Mouse (Mus musculus) midbrain, embryonic 13.5 days (tissue): ENCODE data around the gene E330021D16Rik. TPM values are rescaled to one million over a fixed set of nuclear protein-coding genes. Genes with fewer than 3 reads are reported as not detected.

ENCODE experiments used
- ATAC-seq: fragments of 200-750 bp; cut with Nextera tagmentation; 2 replicates; pipeline ENCODE4 v1.8.0; 2017; ENCODE audit warnings: mild to moderate bottlenecking, moderate TSS enrichment, moderate library complexity
- H3K27ac ChIP-seq: fragments of 300-500 bp; sonication (generic); 2 replicates; pipeline ENCODE4 v1.5.1; 2015; ENCODE audit warnings: inconsistent platforms, mild to moderate bottlenecking, moderate library complexity
- H3K27me3 ChIP-seq: fragments of 300-500 bp; sonication (generic); 2 replicates; pipeline ENCODE4 v1.6.1; 2015; ENCODE audit warnings: mild to moderate bottlenecking, inconsistent platforms
- H3K36me3 ChIP-seq: fragments of 300-500 bp; sonication (generic); 2 replicates; pipeline ENCODE4 v1.6.1; 2015; ENCODE audit warnings: mild to moderate bottlenecking, inconsistent platforms
- H3K4me1 ChIP-seq: fragments of 300-500 bp; sonication (generic); replicated peaks from 2 replicates; pipeline ENCODE4 v1.6.1; 2015; ENCODE audit warnings: inconsistent platforms
- H3K4me2 ChIP-seq: fragments of 300-500 bp; sonication (generic); replicated peaks from 2 replicates; pipeline ENCODE4 v1.6.1; 2015; ENCODE audit warnings: moderate library complexity, mild to moderate bottlenecking, inconsistent platforms
- H3K4me3 ChIP-seq: fragments of 300-500 bp; sonication (generic); replicated peaks from 2 replicates; pipeline ENCODE4 v1.5.1; 2015; ENCODE audit warnings: mild to moderate bottlenecking, inconsistent platforms
- H3K9ac ChIP-seq: fragments of 300-500 bp; sonication (generic); replicated peaks from 2 replicates; pipeline ENCODE4 v1.6.1; 2015; ENCODE audit warnings: mild to moderate bottlenecking, inconsistent platforms
- H3K9me3 ChIP-seq: fragments of 300-500 bp; sonication (generic); 2 replicates; pipeline ENCODE4 v1.6.1; 2016; ENCODE audit warnings: mild to moderate bottlenecking, inconsistent platforms
- WGBS: fragments of 180-500 bp; shearing (Covaris S2); methylation state at CpG from one replicate; pipeline ENCODE4 v1.1.7; 2015; 5-methylcytosine and 5-hydroxymethylcytosine counted together
- polyA plus RNA-seq: library from polyadenylated mRNA; unstranded; fragments of >200 nt; fragmentation: Nextera tagmentation; extraction: Ambion mirVana; gene quantifications from 2 replicates; pipeline ENCODE4 v1.2.1, GENCODE M21; 2015

Gene E330021D16Rik
- polyA plus RNA-seq, 1 experiment from 2014 or later: not detected

DNA sequence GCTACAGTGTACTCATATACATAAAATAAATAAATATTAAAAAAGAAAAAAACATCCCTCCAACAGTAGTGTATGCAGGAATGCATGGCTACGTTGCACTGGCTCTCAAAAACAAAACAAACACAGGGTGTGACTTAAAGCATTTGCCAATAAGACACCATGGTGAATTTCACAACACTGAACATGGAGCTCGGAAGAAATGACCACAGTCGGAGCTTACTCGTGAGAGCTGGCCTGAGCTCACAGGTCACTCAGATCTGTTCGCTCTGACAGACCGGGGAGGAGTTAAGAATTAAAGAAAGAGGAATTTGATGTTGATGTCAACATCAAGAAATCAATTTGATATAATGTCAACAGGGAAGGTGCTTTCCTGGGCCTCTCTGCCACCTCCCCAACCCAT is 18.2 kb upstream of the E330021D16Rik start:
- Histone ChIP-seq H3K4me1 (no peaks in the 10 kb centered on the region), H3K9ac (no peak overlapping the region), H3K4me2 (no peak overlapping the region), H3K36me3 (no peaks in the 10 kb centered on the region), H3K4me3 (no peak overlapping the region), H3K27me3 (no peaks in the 10 kb centered on the region), H3K9me3 (no peaks in the 10 kb centered on the region), H3K27ac (no peak overlapping the region)
- WGBS: 92% methylated on average over 6 of the region's 6 CpGs
- ATAC-seq: no peak

DNA sequence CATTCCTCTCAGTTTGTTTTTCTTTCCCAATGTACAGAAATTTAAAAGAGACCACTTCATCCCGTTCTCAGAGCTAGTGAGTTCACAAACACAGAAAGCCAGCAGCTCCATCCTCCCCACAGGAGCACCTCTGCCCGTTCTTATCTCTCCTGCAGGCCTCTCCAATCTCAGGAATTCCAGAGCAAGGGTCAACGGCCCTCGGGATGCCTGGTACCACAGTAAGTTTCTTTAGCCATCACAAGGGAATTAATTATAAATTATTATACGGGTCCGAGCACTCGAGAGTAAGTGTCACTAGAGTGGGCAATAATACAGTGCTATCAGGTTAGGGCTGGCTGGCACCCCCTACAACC is 16.5 kb upstream of the E330021D16Rik start:
- Histone ChIP-seq H3K4me3 (no peak overlapping the region), H3K27ac (no peak overlapping the region), H3K9me3 (no peaks in the 10 kb centered on the region), H3K9ac (no peak overlapping the region), H3K27me3 (no peaks in the 10 kb centered on the region), H3K36me3 (no peaks in the 10 kb centered on the region), H3K4me1 (no peaks in the 10 kb centered on the region), H3K4me2 (no peak overlapping the region)
- 54% methylated on average over 7 of the region's 7 CpGs for WGBS
- ATAC-seq: no peak

DNA sequence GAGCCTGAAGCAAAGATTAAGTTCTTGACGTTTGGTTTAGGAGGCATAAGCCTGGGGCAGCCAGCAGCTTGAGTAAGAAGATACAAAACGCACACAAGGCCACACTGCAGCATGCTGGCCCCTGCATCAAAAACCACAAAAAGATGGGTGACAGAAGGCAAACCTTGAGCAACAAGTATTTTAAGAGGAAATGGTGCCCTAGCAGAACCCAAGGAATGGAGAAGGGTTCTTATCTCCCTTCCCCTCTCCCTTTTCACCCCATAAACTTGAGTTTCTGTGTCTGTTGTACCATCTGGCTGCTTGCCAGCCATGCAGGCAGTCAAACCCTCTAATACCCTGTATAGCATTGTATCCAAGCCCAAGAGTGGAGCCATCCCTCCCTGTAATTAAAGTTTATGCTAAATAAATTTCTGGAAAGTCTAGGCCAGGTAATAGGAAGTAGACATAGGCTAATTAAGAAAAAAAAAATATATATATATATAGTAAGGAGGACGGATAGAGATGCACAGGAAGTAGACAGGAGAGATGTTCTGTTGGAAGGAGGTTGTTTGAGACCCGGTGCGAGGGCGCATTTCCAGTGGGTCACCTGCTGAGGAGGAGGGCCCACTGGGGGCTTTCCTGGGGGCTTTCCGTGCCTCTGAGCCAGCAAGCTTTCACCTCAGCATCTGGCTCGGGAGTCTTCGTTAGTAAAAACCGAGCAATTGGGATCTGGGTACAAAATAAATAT is 16.0 kb upstream of the E330021D16Rik start:
- Histone ChIP-seq H3K4me1 (no peaks in the 10 kb centered on the region), H3K9me3 (no peaks in the 10 kb centered on the region), H3K27ac (no peak overlapping the region), H3K9ac (no peak overlapping the region), H3K27me3 (no peaks in the 10 kb centered on the region), H3K4me3 (no peak overlapping the region), H3K36me3 (no peaks in the 10 kb centered on the region), H3K4me2 (no peak overlapping the region)
- no peak for ATAC-seq
- WGBS: 64% methylated on average over 10 of the region's 10 CpGs

DNA sequence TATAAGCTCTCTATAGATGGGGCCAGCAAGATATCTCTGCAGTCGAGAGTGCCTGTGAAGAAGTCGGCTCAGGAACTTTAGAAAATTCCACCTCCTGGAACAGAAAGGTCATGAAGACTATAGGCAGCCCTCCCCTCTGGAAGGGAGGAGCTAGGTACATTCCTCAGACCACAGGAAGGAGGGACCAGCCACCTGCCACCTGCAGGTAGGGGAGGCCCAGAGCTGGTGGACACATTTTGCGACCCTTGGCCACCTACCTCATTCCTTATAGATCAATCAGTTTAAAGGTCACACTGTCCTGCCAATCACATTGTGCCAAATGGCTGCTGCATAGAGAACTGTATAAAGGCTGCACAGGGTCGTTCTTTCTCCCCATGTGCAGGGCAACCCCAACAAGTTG is 14.1 kb upstream of the E330021D16Rik start:
- WGBS: 74% methylated on average over 4 of the region's 4 CpGs
- Histone ChIP-seq H3K4me3 (no peak overlapping the region), H3K27me3 (no peaks in the 10 kb centered on the region), H3K4me2 (no peak overlapping the region), H3K4me1 (no peaks in the 10 kb centered on the region), H3K36me3 (no peaks in the 10 kb centered on the region), H3K27ac (no peak overlapping the region), H3K9ac (no peak overlapping the region), H3K9me3 (no peaks in the 10 kb centered on the region)
- no peak for ATAC-seq

DNA sequence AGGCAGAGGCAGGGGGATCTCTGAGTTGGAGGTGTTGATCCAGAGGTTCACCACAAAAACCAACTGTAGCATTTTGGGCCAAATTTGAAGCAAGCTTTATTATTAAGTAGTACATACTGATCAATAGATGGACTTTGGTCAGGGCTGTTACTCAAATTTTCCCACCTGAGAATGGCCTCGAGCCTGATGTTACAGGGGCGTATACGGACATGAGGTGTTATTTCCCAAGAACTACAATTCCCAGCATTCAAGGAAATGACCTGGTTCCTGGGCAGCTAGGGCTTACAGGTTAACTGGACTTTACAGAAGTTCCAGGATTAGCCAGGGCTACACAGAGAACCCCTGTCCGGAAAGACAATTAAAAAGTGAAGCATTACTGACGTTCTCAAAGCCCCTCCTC is 13.0 kb upstream of the E330021D16Rik start:
- Histone ChIP-seq H3K27ac (no peak overlapping the region), H3K9me3 (no peaks in the 10 kb centered on the region), H3K4me1 (no peaks in the 10 kb centered on the region), H3K27me3 (no peaks in the 10 kb centered on the region), H3K4me2 (no peak overlapping the region), H3K36me3 (no peaks in the 10 kb centered on the region), H3K4me3 (no peak overlapping the region), H3K9ac (no peak overlapping the region)
- ATAC-seq: no peak
- WGBS: 90% methylated on average over 5 of the region's 5 CpGs

DNA sequence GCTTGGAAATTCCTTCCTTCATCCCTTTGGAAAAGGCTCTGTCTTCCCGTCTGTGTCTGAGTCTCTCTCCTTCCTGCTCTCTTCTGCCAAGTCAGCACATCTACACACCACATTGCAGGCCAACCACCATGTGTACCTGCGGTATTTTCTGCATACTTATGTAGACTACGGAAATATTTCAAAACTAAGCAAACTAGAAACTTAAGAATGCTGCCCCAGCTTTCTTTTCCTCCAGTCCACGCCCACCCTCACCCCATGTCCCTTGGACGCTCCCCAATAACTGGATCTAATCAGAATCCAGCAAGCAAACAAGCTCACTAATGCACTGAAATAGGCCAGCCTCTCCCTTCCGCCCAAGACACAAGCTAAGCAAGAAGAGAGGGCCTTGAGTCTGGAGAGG is 11.9 kb upstream of the E330021D16Rik start:
- Histone ChIP-seq H3K4me3 (no peak overlapping the region), H3K4me1 (no peaks in the 10 kb centered on the region), H3K27me3 (no peaks in the 10 kb centered on the region), H3K9me3 (no peaks in the 10 kb centered on the region), H3K9ac (no peak overlapping the region), H3K27ac (no peak overlapping the region), H3K4me2 (no peak overlapping the region), H3K36me3 (no peaks in the 10 kb centered on the region)
- WGBS: 91% methylated on average over 6 of the region's 6 CpGs
- no peak for ATAC-seq

DNA sequence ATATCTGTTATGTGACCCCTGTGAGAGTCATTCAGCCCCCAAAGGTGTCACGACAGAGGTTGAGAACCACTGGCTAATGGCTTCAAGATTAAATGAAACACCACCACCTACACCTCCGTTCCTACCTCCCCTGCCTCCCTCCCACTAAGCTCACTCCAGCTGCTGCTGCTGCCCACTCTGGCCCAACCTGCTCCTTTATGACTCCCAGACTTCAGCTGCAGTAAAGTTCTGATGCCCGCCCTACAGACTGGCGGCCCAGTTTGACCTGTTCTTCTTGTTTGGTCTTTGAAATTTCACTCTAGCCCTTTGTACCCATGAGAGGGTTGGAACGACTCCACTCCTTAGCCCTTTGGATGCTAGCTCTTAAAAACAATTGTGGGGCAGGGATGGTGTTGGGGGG is 10.6 kb upstream of the E330021D16Rik start:
- 93% methylated on average over 5 of the region's 5 CpGs for WGBS
- Histone ChIP-seq H3K4me2 (no peak overlapping the region), H3K4me1 (no peaks in the 10 kb centered on the region), H3K4me3 (no peak overlapping the region), H3K36me3 (no peaks in the 10 kb centered on the region), H3K27ac (no peak overlapping the region), H3K9ac (no peak overlapping the region), H3K9me3 (no peaks in the 10 kb centered on the region), H3K27me3 (no peaks in the 10 kb centered on the region)
- no peak for ATAC-seq

GRCm38 (mm10) chr6:136424166-136424565 is 8.8 kb upstream of the E330021D16Rik start:
- H3K9ac ChIP-seq: no peak overlapping the region
- H3K4me1 ChIP-seq: no peaks in the 10 kb centered on the region
- H3K27me3 ChIP-seq: no peaks in the 10 kb centered on the region
- no peak for ATAC-seq
- H3K4me2 ChIP-seq: no peak overlapping the region
- 88% methylated on average over 3 of the region's 3 CpGs for WGBS
- H3K4me3 ChIP-seq: no peak overlapping the region
- H3K9me3 ChIP-seq: no peaks in the 10 kb centered on the region
- no peaks in the 10 kb centered on the region for H3K36me3 ChIP-seq
- H3K27ac ChIP-seq: no peak overlapping the region

DNA sequence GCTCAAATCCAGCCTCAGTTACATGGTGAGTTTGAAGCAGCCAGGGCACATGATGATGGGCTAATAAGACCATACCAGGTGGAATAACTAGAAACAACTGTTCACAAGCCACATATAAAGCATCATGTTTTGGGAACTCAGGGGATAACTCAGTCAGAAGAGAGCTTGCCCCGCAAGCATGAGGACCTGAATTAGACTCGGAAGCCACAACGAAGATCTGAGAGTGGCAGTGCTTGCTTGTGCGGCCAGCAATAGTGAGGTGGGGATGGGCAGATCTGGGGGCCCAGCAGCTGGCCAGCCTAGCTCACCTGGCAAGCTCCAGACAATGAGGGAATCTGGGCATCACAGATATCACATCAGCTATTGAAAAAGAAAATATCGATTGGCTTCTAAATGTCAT is 7.8 kb upstream of the E330021D16Rik start:
- Histone ChIP-seq H3K27me3 (no peaks in the 10 kb centered on the region), H3K9me3 (no peaks in the 10 kb centered on the region), H3K4me1 (no peaks in the 10 kb centered on the region), H3K4me2 (no peak overlapping the region), H3K27ac (no peak overlapping the region), H3K9ac (no peak overlapping the region), H3K4me3 (no peak overlapping the region), H3K36me3 (no peaks in the 10 kb centered on the region)
- ATAC-seq: no peak
- WGBS: 93% methylated on average over 5 of the region's 5 CpGs

GRCm38 (mm10) chr6:136422084-136422853 is 6.9 kb upstream of the E330021D16Rik start:
- 58% methylated on average over 16 of the region's 16 CpGs for WGBS
- Histone ChIP-seq H3K9ac (no peak overlapping the region), H3K27ac (no peak overlapping the region), H3K36me3 (no peaks in the 10 kb centered on the region), H3K9me3 (no peaks in the 10 kb centered on the region), H3K4me2 (no peak overlapping the region), H3K4me3 (no peak overlapping the region), H3K27me3 (no peaks in the 10 kb centered on the region), H3K4me1 (no peaks in the 10 kb centered on the region)
- 0 out of 2 replicates have a peak, but pooled peaks have one; percentile 43 for ATAC-seq

DNA sequence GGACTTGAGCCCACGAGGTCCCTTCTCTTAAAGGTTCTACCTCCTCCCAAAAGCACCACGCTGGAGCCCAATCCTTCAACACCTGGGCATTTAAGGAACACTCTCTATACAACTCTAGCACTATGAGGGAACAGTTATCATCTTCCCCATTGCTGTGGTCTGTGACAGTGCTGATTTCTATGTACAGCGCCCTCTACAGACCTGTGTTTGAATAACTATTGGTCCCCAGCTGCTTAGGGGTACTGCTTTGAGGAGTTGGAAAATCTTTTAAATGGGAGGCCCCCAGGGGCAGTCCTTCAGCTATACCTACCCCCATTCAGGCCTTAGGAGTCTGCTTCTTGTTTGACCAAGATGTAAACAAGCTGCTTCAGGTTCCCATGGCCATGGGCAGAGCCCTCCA is 5.7 kb upstream of the E330021D16Rik start:
- no peaks in the 10 kb centered on the region for H3K9me3 ChIP-seq
- no peak overlapping the region for H3K4me2 ChIP-seq
- WGBS: 61% methylated on average over 3 of the region's 3 CpGs
- no peak overlapping the region for H3K9ac ChIP-seq
- 0 out of 2 replicates have a peak, but pooled peaks have one; percentile 20 for ATAC-seq
- no peak overlapping the region for H3K4me3 ChIP-seq
- H3K4me1 ChIP-seq: no peaks in the 10 kb centered on the region
- H3K27ac ChIP-seq: no peak overlapping the region
- H3K27me3 ChIP-seq: no peaks in the 10 kb centered on the region
- no peaks in the 10 kb centered on the region for H3K36me3 ChIP-seq

- WGBS: 84% methylated on average over 17 of the region's 17 CpGs
- Histone ChIP-seq H3K9ac (no peak overlapping the region), H3K4me2 (no peak overlapping the region), H3K4me1 (no peaks in the 10 kb centered on the region), H3K27ac (no peak overlapping the region), H3K27me3 (no peaks in the 10 kb centered on the region), H3K36me3 (no peaks in the 10 kb centered on the region), H3K9me3 (no peaks in the 10 kb centered on the region), H3K4me3 (no peak overlapping the region)
- ATAC-seq: no peak
Observed at GRCm38 (mm10) chr6:136418889-136419835, 3.8 kb upstream of the E330021D16Rik start.
